Mouse (Mus musculus): Measurements from ENCODE around the gene Dennd4c. TPM values are rescaled to one million over a fixed set of nuclear protein-coding genes. Genes with fewer than 3 reads are reported as not detected.

The Dennd4c gene
- polyA plus RNA-seq, 2 experiments, result 2.1 to 2.7 TPM

DNA sequence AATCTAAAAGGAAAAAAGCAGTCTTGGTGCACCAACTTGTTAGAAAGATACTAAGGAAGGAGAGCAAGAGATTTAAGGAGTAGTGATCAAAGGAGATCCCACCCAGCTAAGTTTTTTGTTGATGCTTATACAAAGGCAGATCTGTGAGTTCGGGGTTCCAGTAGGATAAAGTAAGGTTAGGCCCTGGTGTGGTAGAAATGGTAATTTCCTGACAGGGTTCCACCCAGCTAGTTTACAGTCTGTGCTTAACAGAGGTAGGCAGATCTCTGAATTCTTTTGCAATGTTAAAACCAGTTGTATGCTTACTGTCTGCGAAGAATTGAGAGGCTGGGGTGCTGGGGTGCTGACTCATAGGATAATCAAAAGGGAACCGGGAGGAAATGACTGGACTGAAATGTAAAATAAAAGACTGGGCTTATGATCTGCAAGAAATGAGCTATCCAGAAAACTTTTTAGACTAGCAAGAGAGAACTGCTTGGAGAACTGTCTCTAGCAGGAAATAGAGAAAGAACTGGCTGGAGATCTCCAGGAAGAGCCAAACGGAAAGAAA lies 37.6 kb upstream of the Dennd4c start:
- no peak overlapping the region for H3K9ac ChIP-seq (replicated peaks)
- H3K4me1 ChIP-seq (replicated peaks; ENCODE audit: control insufficient read depth in 2 of 2, insufficient read depth in 2 of 2, low read length in 1 of 2), result no peaks in the 10 kb centered on the region
- no peaks in the 10 kb centered on the region for H3K27me3 ChIP-seq (ENCODE audit: control insufficient read depth, insufficient read depth, low read length)
- WGBS (ENCODE audit: insufficient replicate concordance), result 46% methylated on average over 4 of the region's 4 CpGs
- H3K27ac ChIP-seq, result no peak overlapping the region
- no peak overlapping the region for H3K4me3 ChIP-seq (ENCODE audit: insufficient read depth in 1 of 2, low read depth in 2 of 2, low read length in 2 of 2)
- H3K4me2 ChIP-seq (ENCODE audit: low read depth), result no peak overlapping the region
- no peak for TF ChIP-seq EP300 (IDR thresholded peaks at IDR 0.05; ENCODE audit: low read depth)
- no peak for TF ChIP-seq CTCF (IDR thresholded peaks at IDR 0.05; ENCODE audit: low read depth)
- H3K36me3 ChIP-seq (replicated peaks; ENCODE audit: control insufficient read depth, insufficient read depth, low read depth), result no peaks in the 10 kb centered on the region
- ATAC-seq (ENCODE audit: insufficient read depth), result no peak
- no peak for DNase-seq (ENCODE audit: low read depth in 3 of 3, low spot score in 3 of 3)
- H3K9me3 ChIP-seq (ENCODE audit: control insufficient read depth, low read length), result no peaks in the 10 kb centered on the region

- Histone ChIP-seq H3K4me1 (replicated peaks; ENCODE audit: control insufficient read depth in 2 of 2, insufficient read depth in 2 of 2, low read length in 1 of 2) (no peaks in the 10 kb centered on the region; a peak in 1 of 4 replicates), H3K4me3 (ENCODE audit: insufficient read depth in 1 of 2, low read depth in 2 of 2, low read length in 2 of 2) (no peak overlapping the region), H3K27ac (no peak overlapping the region), H3K36me3 (replicated peaks; ENCODE audit: control insufficient read depth, insufficient read depth, low read depth) (no peaks in the 10 kb centered on the region), H3K9ac (replicated peaks) (no peak overlapping the region), H3K4me2 (ENCODE audit: low read depth) (no peak overlapping the region), H3K9me3 (ENCODE audit: control insufficient read depth, low read length) (no peaks in the 10 kb centered on the region), H3K27me3 (ENCODE audit: control insufficient read depth, insufficient read depth, low read length) (no peaks in the 10 kb centered on the region)
- 78% methylated on average over 12 of the region's 12 CpGs for WGBS (ENCODE audit: insufficient replicate concordance)
- no peak for TF ChIP-seq EP300 (IDR thresholded peaks at IDR 0.05; ENCODE audit: low read depth)
- no peak for TF ChIP-seq CTCF (IDR thresholded peaks at IDR 0.05; ENCODE audit: low read depth)
- ATAC-seq (ENCODE audit: insufficient read depth), result no peak
- DNase-seq (ENCODE audit: low read depth in 3 of 3, low spot score in 3 of 3), result no peak
These were observed 35.6 kb upstream of the Dennd4c start for GRCm38 (mm10) chr4:86712751-86713195.

- no peak overlapping the region for H3K9ac ChIP-seq (replicated peaks)
- H3K4me1 ChIP-seq (replicated peaks; ENCODE audit: control insufficient read depth in 2 of 2, insufficient read depth in 2 of 2, low read length in 1 of 2), result no peaks in the 10 kb centered on the region; a peak in 1 of 4 replicates
- H3K36me3 ChIP-seq (replicated peaks; ENCODE audit: control insufficient read depth, insufficient read depth, low read depth), result no peaks in the 10 kb centered on the region
- H3K4me3 ChIP-seq (ENCODE audit: insufficient read depth in 1 of 2, low read depth in 2 of 2, low read length in 2 of 2), result no peak overlapping the region
- WGBS (ENCODE audit: insufficient replicate concordance), result 60% methylated on average over 2 of the region's 2 CpGs
- H3K27me3 ChIP-seq (ENCODE audit: control insufficient read depth, insufficient read depth, low read length), result no peaks in the 10 kb centered on the region
- ATAC-seq (ENCODE audit: insufficient read depth) (no peak), DNase-seq (ENCODE audit: low read depth in 3 of 3, low spot score in 3 of 3) (no peak)
- no peaks in the 10 kb centered on the region for H3K9me3 ChIP-seq (ENCODE audit: control insufficient read depth, low read length)
- H3K4me2 ChIP-seq (ENCODE audit: low read depth), result no peak overlapping the region
- TF ChIP-seq CTCF (IDR thresholded peaks at IDR 0.05; ENCODE audit: low read depth), result no peak
- H3K27ac ChIP-seq, result no peak overlapping the region
These were observed 34.8 kb upstream of the Dennd4c start for GRCm38 (mm10) chr4:86713518-86713917.

- no peak overlapping the region for H3K4me2 ChIP-seq (ENCODE audit: low read depth)
- no peak overlapping the region for H3K27ac ChIP-seq
- H3K9me3 ChIP-seq (ENCODE audit: control insufficient read depth, low read length), result no peaks in the 10 kb centered on the region
- H3K36me3 ChIP-seq (replicated peaks; ENCODE audit: control insufficient read depth, insufficient read depth, low read depth), result no peaks in the 10 kb centered on the region
- no peak overlapping the region for H3K4me3 ChIP-seq (ENCODE audit: insufficient read depth in 1 of 2, low read depth in 2 of 2, low read length in 2 of 2)
- TF ChIP-seq EP300 (IDR thresholded peaks at IDR 0.05; ENCODE audit: low read depth), result no peak
- no peak for TF ChIP-seq CTCF (IDR thresholded peaks at IDR 0.05; ENCODE audit: low read depth)
- no peak overlapping the region for H3K9ac ChIP-seq (replicated peaks)
- 64% methylated on average over 1 of the region's 1 CpGs for WGBS (ENCODE audit: insufficient replicate concordance)
- no peaks in the 10 kb centered on the region for H3K27me3 ChIP-seq (ENCODE audit: control insufficient read depth, insufficient read depth, low read length)
- ATAC-seq (ENCODE audit: insufficient read depth) (no peak), DNase-seq (ENCODE audit: low read depth in 3 of 3, low spot score in 3 of 3) (no peak)
- H3K4me1 ChIP-seq (replicated peaks; ENCODE audit: control insufficient read depth in 2 of 2, insufficient read depth in 2 of 2, low read length in 1 of 2), result no peaks in the 10 kb centered on the region; a peak in 1 of 4 replicates
These were observed 33.0 kb upstream of the Dennd4c start for GRCm38 (mm10) chr4:86715341-86715740.

DNA sequence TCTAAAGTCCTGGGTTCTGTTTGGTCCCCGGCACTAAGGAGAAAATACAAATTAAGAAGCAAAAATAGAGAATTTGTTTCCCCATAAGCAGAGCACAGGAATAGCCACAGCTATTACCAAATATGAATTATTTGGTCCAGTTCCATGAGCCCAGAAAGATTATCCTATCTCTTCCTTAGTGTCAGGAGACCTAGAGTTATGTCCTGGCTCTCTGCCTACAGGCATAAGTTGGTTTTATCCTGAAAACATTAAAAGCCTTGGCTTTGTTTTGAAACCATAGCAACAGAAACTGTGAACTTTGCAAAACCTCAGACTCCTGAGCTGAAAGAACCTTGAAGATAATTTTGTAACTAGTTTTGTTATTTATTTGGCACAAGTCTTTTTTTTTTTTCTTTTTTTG lies 31.2 kb upstream of the Dennd4c start:
- Histone ChIP-seq H3K4me2 (ENCODE audit: low read depth) (no peak overlapping the region), H3K9ac (replicated peaks) (no peak overlapping the region), H3K27ac (no peak overlapping the region), H3K4me3 (ENCODE audit: insufficient read depth in 1 of 2, low read depth in 2 of 2, low read length in 2 of 2) (no peak overlapping the region), H3K4me1 (replicated peaks; ENCODE audit: control insufficient read depth in 2 of 2, insufficient read depth in 2 of 2, low read length in 1 of 2) (no peaks in the 10 kb centered on the region; a peak in 1 of 4 replicates), H3K36me3 (replicated peaks; ENCODE audit: control insufficient read depth, insufficient read depth, low read depth) (no peaks in the 10 kb centered on the region), H3K9me3 (ENCODE audit: control insufficient read depth, low read length) (no peaks in the 10 kb centered on the region), H3K27me3 (ENCODE audit: control insufficient read depth, insufficient read depth, low read length) (no peaks in the 10 kb centered on the region)
- ATAC-seq (ENCODE audit: insufficient read depth) (no peak), DNase-seq (ENCODE audit: low read depth in 3 of 3, low spot score in 3 of 3) (no peak)
- WGBS (ENCODE audit: insufficient replicate concordance), result 61% methylated on average over 1 of the region's 1 CpGs
- TF ChIP-seq EP300 (IDR thresholded peaks at IDR 0.05; ENCODE audit: low read depth), result no peak
- TF ChIP-seq CTCF (IDR thresholded peaks at IDR 0.05; ENCODE audit: low read depth), result no peak

Measured in liver, embryonic 14.5 days (tissue).